Mouse (Mus musculus) ES-E14 (cell line): Measurements from ENCODE around the gene Pgm3. TPM values are rescaled to one million over a fixed set of nuclear protein-coding genes. Genes with fewer than 3 reads are reported as not detected.
A peak's percentile ranks its signal among the peaks of the same experiment; 100 is the strongest.

Source experiments
- DNase-seq: peaks from one replicate; pipeline ENCODE4 v3.0.0-alpha.2; 2013; ENCODE audit warnings: low read depth, low spot score
- H3K27ac ChIP-seq: 2 replicates; pipeline ENCODE4 v1.5.1; 2012; ENCODE audit warnings: low read depth, mild to moderate bottlenecking, low read length, moderate library complexity, mixed read lengths; ENCODE audit not compliant: poor library complexity, insufficient read depth, severe bottlenecking
- H3K36me3 ChIP-seq: 2 replicates; pipeline ENCODE4 v1.6.1; 2012; ENCODE audit warnings: mild to moderate bottlenecking, low read length, moderate library complexity, mixed read lengths; ENCODE audit not compliant: control insufficient read depth, poor library complexity, insufficient read depth, severe bottlenecking
- H3K4me1 ChIP-seq, 2 experiments: fragments of 150-350 bp in 1 of 2; sonication (generic) in 1 of 2; 2 replicates each; pipeline ENCODE4 v1.6.1; 2012; ENCODE audit warnings: low read length in 2 of 2, mild to moderate bottlenecking in 1 of 2, mixed read lengths in 1 of 2; ENCODE audit not compliant: control insufficient read depth in 2 of 2, insufficient read depth in 2 of 2, poor library complexity in 1 of 2
- H3K4me3 ChIP-seq, 2 experiments: fragments of 150-350 bp in 1 of 2; sonication (generic) in 1 of 2; 2 replicates each; pipeline ENCODE4 v1.5.1; 2012; ENCODE audit warnings: low read length in 2 of 2, low read depth in 1 of 2, mild to moderate bottlenecking in 1 of 2, mixed read lengths in 1 of 2; ENCODE audit not compliant: insufficient read depth in 1 of 2, poor library complexity in 1 of 2, severe bottlenecking in 1 of 2
- H3K9ac ChIP-seq: 2 replicates; pipeline ENCODE4 v1.6.1; 2012; ENCODE audit warnings: low read depth, mild to moderate bottlenecking, low read length, mixed read lengths; ENCODE audit not compliant: poor library complexity, insufficient read depth, severe bottlenecking
- H3K9me3 ChIP-seq: fragments of 150-350 bp; sonication (generic); 2 replicates; pipeline ENCODE4 v1.6.1; 2012; ENCODE audit warnings: low read depth, mild to moderate bottlenecking, low read length; ENCODE audit not compliant: control insufficient read depth, insufficient read depth
- CHD2 ChIP-seq: IDR thresholded peaks from 2 replicates; pipeline ENCODE4 v1.6.1; 2014; ENCODE audit warnings: mild to moderate bottlenecking, low read depth, low read length, inconsistent platforms
- HCFC1 ChIP-seq: IDR thresholded peaks from 2 replicates; pipeline ENCODE4 v1.6.1; 2012; ENCODE audit warnings: low read length, inconsistent platforms, borderline replicate concordance; ENCODE audit not compliant: insufficient read depth
- MAFK ChIP-seq: IDR thresholded peaks from 2 replicates; pipeline ENCODE4 v1.6.1; 2014; ENCODE audit warnings: mild to moderate bottlenecking, low read depth, low read length, inconsistent platforms; ENCODE audit not compliant: insufficient read depth
- ZC3H11A ChIP-seq: IDR thresholded peaks from 2 replicates; pipeline ENCODE4 v1.6.1; 2012; ENCODE audit warnings: low read depth, mild to moderate bottlenecking, inconsistent platforms, low read length, borderline replicate concordance
- ZNF384 ChIP-seq: IDR thresholded peaks from 2 replicates; pipeline ENCODE4 v1.6.1; 2012; ENCODE audit warnings: low read depth, low read length, inconsistent platforms
- in situ Hi-C, 2 experiments: fragments of 600-800 bp; cut with MboI; formaldehyde crosslinking; loops; one replicate each; pipeline ENCODE4 v1.15.1; 2025; ENCODE audit warnings: low sequenced_read_pairs in 2 of 2, inconsistent platforms in 1 of 2; ENCODE audit not compliant: unreplicated experiment in 2 of 2
- total RNA-seq: library from RNA; depleted of rRNA; stranded (reverse); fragments of 300-350 nt; gene quantifications from 2 replicates; pipeline ENCODE4 v1.2.3, GENCODE M21; 2012

Gene Pgm3
- total RNA-seq, 1 experiment: 24.8 TPM

DNA sequence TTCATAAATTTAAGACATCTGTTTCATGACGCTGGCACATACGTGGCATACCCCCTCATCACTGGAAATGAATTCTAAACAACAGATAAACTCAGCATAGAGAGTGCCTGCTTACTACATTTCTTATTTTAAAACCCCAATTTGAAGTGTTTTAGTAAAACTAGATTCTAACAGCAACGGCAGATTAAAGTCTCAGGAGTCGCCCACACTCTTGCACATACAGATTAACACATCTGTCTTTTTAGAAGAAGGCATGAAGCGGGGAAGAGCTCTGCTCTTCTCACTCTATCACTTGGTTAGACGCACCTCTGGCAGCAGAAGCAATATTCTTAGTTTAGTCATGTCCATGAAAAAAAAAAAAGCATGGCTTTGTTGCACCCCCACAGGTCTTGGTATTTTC is 3.5 kb upstream of the Pgm3 start:
- TF ChIP-seq MAFK: no peak
- no peak for TF ChIP-seq HCFC1
- Histone ChIP-seq H3K4me3 (no peak overlapping the region), H3K9me3 (no peaks in the 10 kb centered on the region), H3K27ac (no peak overlapping the region), H3K9ac (no peak overlapping the region), H3K4me1 (peaks cover 2 to 8% of the 10 kb centered on the region in 2 experiments; a peak in 2 of 4 replicates), H3K36me3 (peaks cover 2% of the 10 kb centered on the region; the same call in 1 of the 2 replicates)
- DNase-seq: no peak
- in situ Hi-C loops: loop anchor here (10.0 to 25.0 kb wide), 2 partner anchors 110 to 187 kb away; partner anchors contain the start of genes Dop1a (in 1 of the 2) and Ube2cbp (in 1 of the 2)

GRCm38 (mm10) chr9:86573616-86574303 is 2.1 kb upstream of the Pgm3 start:
- Histone ChIP-seq H3K4me3 (no peak overlapping the region), H3K9me3 (no peaks in the 10 kb centered on the region), H3K9ac (no peak overlapping the region), H3K36me3 (peaks cover 9% of the 10 kb centered on the region; the same call in 1 of the 2 replicates), H3K4me1 (peaks cover 2 to 8% of the 10 kb centered on the region in 2 experiments; a peak in 2 of 4 replicates), H3K27ac (no peak overlapping the region)
- in situ Hi-C loops: loop anchor here in 1 of 2 experiments (10.0 kb wide), 1 partner anchor 109 kb away; the partner anchor contains the start of genes Dop1a and Ube2cbp
- TF ChIP-seq MAFK (no peak), HCFC1 (no peak), ZNF384 (no peak), ZC3H11A (no peak), CHD2 (no peak)
- no peak for DNase-seq

- Histone ChIP-seq H3K36me3 (peaks cover 10% of the 10 kb centered on the region; the same call in 1 of the 2 replicates), H3K9ac (peak overlapping the region; percentile 80; the same call in 1 of the 2 replicates), H3K27ac (no peak overlapping the region), H3K9me3 (no peaks in the 10 kb centered on the region), H3K4me1 (peaks cover 2 to 8% of the 10 kb centered on the region in 2 experiments; a peak in 2 of 4 replicates), H3K4me3 (peak overlapping the region; percentile 84 to 98)
- DNase-seq: peak; percentile 75
- in situ Hi-C loops: loop anchor here in 1 of 2 experiments (10.0 kb wide), 1 partner anchor 108 kb away; the partner anchor contains the start of genes Dop1a and Ube2cbp
- TF ChIP-seq HCFC1: no peak
- no peak for TF ChIP-seq ZNF384
- no peak for TF ChIP-seq CHD2
- no peak for TF ChIP-seq ZC3H11A
- no peak for TF ChIP-seq MAFK
These were observed 1.1 kb upstream of the Pgm3 start for GRCm38 (mm10) chr9:86572636-86573291.

DNA sequence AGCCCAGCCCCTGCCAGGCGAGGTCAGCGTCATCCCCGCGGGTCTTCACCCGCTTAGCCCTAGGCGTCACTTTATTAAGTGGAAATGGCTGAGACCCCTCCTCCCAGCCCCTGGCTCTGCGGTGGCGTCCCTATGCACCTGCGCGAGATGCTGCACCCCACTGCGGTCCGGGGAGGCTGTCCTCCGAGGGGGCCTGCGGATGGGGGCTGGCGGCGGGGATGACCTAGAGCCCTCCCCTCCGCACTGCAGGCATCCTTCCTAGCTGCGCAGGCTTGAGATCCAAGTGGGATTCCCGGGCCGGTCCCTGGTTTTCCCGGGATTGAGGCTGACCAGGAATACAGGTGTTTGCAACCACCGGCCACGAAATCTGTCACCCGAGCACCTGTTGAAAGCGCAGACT is 554 bp upstream of the Pgm3 start:
- Histone ChIP-seq H3K4me1 (peaks cover 2 to 8% of the 10 kb centered on the region in 2 experiments; a peak in 2 of 4 replicates), H3K4me3 (peak overlapping the region; percentile 84 to 98), H3K9me3 (no peaks in the 10 kb centered on the region), H3K36me3 (peaks cover 10% of the 10 kb centered on the region; the same call in 1 of the 2 replicates), H3K27ac (no peak overlapping the region), H3K9ac (peak overlapping the region; percentile 80)
- no peak for DNase-seq
- in situ Hi-C loops: loop anchor here in 1 of 2 experiments (10.0 kb wide), 1 partner anchor 107 kb away; the partner anchor contains the start of genes Dop1a and Ube2cbp
- TF ChIP-seq ZNF384 (no peak), MAFK (no peak), HCFC1 (no peak), ZC3H11A (no peak), CHD2 (no peak)
